Mouse (Mus musculus) E14TG2a.4 (cell line): ENCODE measurements around the gene Sstr5.

Experiments used
- CTCF ChIP-seq: conservative IDR thresholded peaks from 2 replicates; pipeline ENCODE4 v1.5.1; 2014; ENCODE audit warnings: low read length
- NANOG ChIP-seq: IDR thresholded peaks from 2 replicates; pipeline ENCODE4 v1.6.1; 2014; ENCODE audit warnings: borderline replicate concordance, low read length, mixed read lengths
- POU5F1 ChIP-seq: IDR thresholded peaks from 2 replicates; pipeline ENCODE4 v1.6.1; 2014; ENCODE audit warnings: low read length, borderline replicate concordance

GRCm38 (mm10) chr17:25520492-25520891 is 23.4 kb upstream of the Sstr5 start:
- TF ChIP-seq CTCF (no peak), NANOG (no peak), POU5F1 (no peak)
